Mouse (Mus musculus) frontal cortex, postnatal 36 days (tissue): ENCODE results near the gene Vwa5b1.
A peak's percentile ranks its signal among the peaks of the same experiment; 100 is the strongest.

Source experiments
- DNase-seq, 2 experiments: peaks; one replicate each; pipeline ENCODE4 v3.0.0; 2022; ENCODE audit warnings: low spot score in 2 of 2

Gene Vwa5b1

GRCm38 (mm10) chr4:138530011-138530410, 105.7 kb downstream of the Vwa5b1 start:
- DNase-seq: no peak

GRCm38 (mm10) chr4:138525684-138526083, 110.0 kb downstream of the Vwa5b1 start:
- no peak for DNase-seq

- no peak for DNase-seq
Measured at GRCm38 (mm10) chr4:138524769-138525168, 110.9 kb downstream of the Vwa5b1 start.

GRCm38 (mm10) chr4:138523775-138524174, 111.9 kb downstream of the Vwa5b1 start:
- no peak for DNase-seq

GRCm38 (mm10) chr4:138522296-138522695, 113.4 kb downstream of the Vwa5b1 start:
- no peak for DNase-seq

GRCm38 (mm10) chr4:138517153-138517789, 118.4 kb downstream of the Vwa5b1 start:
- peak in 1 of 2 experiments; percentile 78 for DNase-seq

GRCm38 (mm10) chr4:138516448-138516847, 119.2 kb downstream of the Vwa5b1 start:
- no peak for DNase-seq
